Mouse (Mus musculus): ENCODE results near the gene Slc25a44. TPM values are rescaled to one million over a fixed set of nuclear protein-coding genes. Genes with fewer than 3 reads are reported as not detected.
"Not testable (repeated sequence)": the region's sequence is repeated elsewhere in the genome, so short reads cannot be mapped to it uniquely, and the experiment has no call there.

The Slc25a44 gene
- total RNA-seq, 2 experiments from 2014 or later, result 7.9 to 20.2 TPM

GRCm38 (mm10) chr3:88422020-88422720, 2.8 kb downstream of the Slc25a44 start:
- peak; percentile 74 for ATAC-seq (replicated peaks; ENCODE audit: low FRiP score, poor library complexity, severe bottlenecking)

- no peak for ATAC-seq (replicated peaks; ENCODE audit: low FRiP score, poor library complexity, severe bottlenecking)
These were observed 4.2 kb downstream of the Slc25a44 start for GRCm38 (mm10) chr3:88420771-88421170.

- no peak for ATAC-seq (replicated peaks; ENCODE audit: low FRiP score, poor library complexity, severe bottlenecking)
These were observed 6.9 kb downstream of the Slc25a44 start for GRCm38 (mm10) chr3:88418016-88418415.

- 0 out of 2 replicates have a peak, but pooled peaks have one; percentile 16 for ATAC-seq (replicated peaks; ENCODE audit: low FRiP score, poor library complexity, severe bottlenecking)
These were observed 9.3 kb downstream of the Slc25a44 start for GRCm38 (mm10) chr3:88415668-88416067.

- no peak for ATAC-seq (replicated peaks; ENCODE audit: low FRiP score, poor library complexity, severe bottlenecking)
These were observed 12.3 kb downstream of the Slc25a44 start for GRCm38 (mm10) chr3:88412636-88413035.

- ATAC-seq (replicated peaks; ENCODE audit: low FRiP score, poor library complexity, severe bottlenecking), result peak; percentile 68
These were observed 13.3 kb downstream of the Slc25a44 start for GRCm38 (mm10) chr3:88411681-88412080.

- ATAC-seq (replicated peaks; ENCODE audit: low FRiP score, poor library complexity, severe bottlenecking), result no peak
These were observed 14.3 kb downstream of the Slc25a44 start for GRCm38 (mm10) chr3:88410645-88411031.

- peak; percentile 82 for ATAC-seq (replicated peaks; ENCODE audit: low FRiP score, poor library complexity, severe bottlenecking)
These were observed 14.9 kb downstream of the Slc25a44 start, which contains the start of gene Pmf1 for GRCm38 (mm10) chr3:88409741-88410644. Gene Pmf1 (minus strand): TSS chr3:88410331.

- ATAC-seq (replicated peaks; ENCODE audit: low FRiP score, poor library complexity, severe bottlenecking), result no peak
These were observed 16.0 kb downstream of the Slc25a44 start for GRCm38 (mm10) chr3:88408953-88409352.

GRCm38 (mm10) chr3:88407529-88407928, 17.4 kb downstream of the Slc25a44 start:
- no peak for ATAC-seq (replicated peaks; ENCODE audit: low FRiP score, poor library complexity, severe bottlenecking)

- peak; percentile 37; the same call in 1 of the 2 replicates for ATAC-seq (replicated peaks; ENCODE audit: low FRiP score, poor library complexity, severe bottlenecking)
These were observed 17.8 kb downstream of the Slc25a44 start for GRCm38 (mm10) chr3:88407090-88407489.

- no peak for ATAC-seq (replicated peaks; ENCODE audit: low FRiP score, poor library complexity, severe bottlenecking)
These were observed 21.3 kb downstream of the Slc25a44 start for GRCm38 (mm10) chr3:88403522-88404230.

GRCm38 (mm10) chr3:88398666-88399065, 26.3 kb downstream of the Slc25a44 start:
- no peak for ATAC-seq (replicated peaks; ENCODE audit: low FRiP score, poor library complexity, severe bottlenecking)

GRCm38 (mm10) chr3:88395742-88396141, 29.2 kb downstream of the Slc25a44 start:
- ATAC-seq (replicated peaks; ENCODE audit: low FRiP score, poor library complexity, severe bottlenecking), result no peak

GRCm38 (mm10) chr3:88395288-88395687, 29.7 kb downstream of the Slc25a44 start:
- ATAC-seq (replicated peaks; ENCODE audit: low FRiP score, poor library complexity, severe bottlenecking), result no peak

- no peak for ATAC-seq (replicated peaks; ENCODE audit: low FRiP score, poor library complexity, severe bottlenecking)
These were observed 31.1 kb downstream of the Slc25a44 start for GRCm38 (mm10) chr3:88393776-88394375.

GRCm38 (mm10) chr3:88384364-88384763, 40.6 kb downstream of the Slc25a44 start, which contains the start of gene Bglap:
Gene Bglap (minus strand): TSS chr3:88384464.
- no peak for ATAC-seq (replicated peaks; ENCODE audit: low FRiP score, poor library complexity, severe bottlenecking)

GRCm38 (mm10) chr3:88382383-88382782, 42.6 kb downstream of the Slc25a44 start:
- not testable (repeated sequence) for ATAC-seq (replicated peaks; ENCODE audit: low FRiP score, poor library complexity, severe bottlenecking)
